Mouse (Mus musculus) forebrain, embryonic 13.5 days (tissue): Measurements from ENCODE around the gene Acpp. TPM values are rescaled to one million over a fixed set of nuclear protein-coding genes. Genes with fewer than 3 reads are reported as not detected.

Experiments
- ATAC-seq: fragments of 200-750 bp; cut with Nextera tagmentation; 2 replicates; pipeline ENCODE4 v1.8.0; 2017
- H3K27ac ChIP-seq: fragments of 300-500 bp; sonication (generic); 2 replicates; pipeline ENCODE4 v1.5.1; 2015; ENCODE audit warnings: inconsistent platforms, mild to moderate bottlenecking, moderate library complexity
- H3K27me3 ChIP-seq: fragments of 300-500 bp; sonication (generic); 2 replicates; pipeline ENCODE4 v1.6.1; 2015; ENCODE audit warnings: mild to moderate bottlenecking, inconsistent platforms
- H3K36me3 ChIP-seq: fragments of 300-500 bp; sonication (generic); 2 replicates; pipeline ENCODE4 v1.6.1; 2015; ENCODE audit warnings: mild to moderate bottlenecking, inconsistent platforms; ENCODE audit not compliant: poor library complexity, severe bottlenecking
- H3K4me1 ChIP-seq: fragments of 300-500 bp; sonication (generic); 2 replicates; pipeline ENCODE4 v1.6.1; 2015; ENCODE audit warnings: inconsistent platforms
- H3K4me2 ChIP-seq: fragments of 300-500 bp; sonication (generic); 2 replicates; pipeline ENCODE4 v1.6.1; 2015; ENCODE audit warnings: inconsistent platforms, mild to moderate bottlenecking, moderate library complexity
- H3K4me3 ChIP-seq: fragments of 300-500 bp; sonication (generic); 2 replicates; pipeline ENCODE4 v1.5.1; 2015; ENCODE audit warnings: mild to moderate bottlenecking, inconsistent platforms
- H3K9ac ChIP-seq: fragments of 300-500 bp; sonication (generic); 2 replicates; pipeline ENCODE4 v1.6.1; 2015; ENCODE audit warnings: mild to moderate bottlenecking, inconsistent platforms
- H3K9me3 ChIP-seq: fragments of 300-500 bp; sonication (generic); replicated peaks from 2 replicates; pipeline ENCODE4 v1.6.1; 2016; ENCODE audit warnings: inconsistent platforms
- WGBS: fragments of 180-500 bp; shearing (Covaris S2); methylation state at CpG from one replicate; pipeline ENCODE4 v1.1.7; 2015; 5-methylcytosine and 5-hydroxymethylcytosine counted together
- polyA plus RNA-seq: library from polyadenylated mRNA; unstranded; fragments of >200 nt; fragmentation: Nextera tagmentation; extraction: Ambion mirVana; gene quantifications from 2 replicates; pipeline ENCODE4 v1.2.1, GENCODE M21; 2015

Acpp gene
- polyA plus RNA-seq, 1 experiment from 2014 or later = 0.14 TPM

DNA sequence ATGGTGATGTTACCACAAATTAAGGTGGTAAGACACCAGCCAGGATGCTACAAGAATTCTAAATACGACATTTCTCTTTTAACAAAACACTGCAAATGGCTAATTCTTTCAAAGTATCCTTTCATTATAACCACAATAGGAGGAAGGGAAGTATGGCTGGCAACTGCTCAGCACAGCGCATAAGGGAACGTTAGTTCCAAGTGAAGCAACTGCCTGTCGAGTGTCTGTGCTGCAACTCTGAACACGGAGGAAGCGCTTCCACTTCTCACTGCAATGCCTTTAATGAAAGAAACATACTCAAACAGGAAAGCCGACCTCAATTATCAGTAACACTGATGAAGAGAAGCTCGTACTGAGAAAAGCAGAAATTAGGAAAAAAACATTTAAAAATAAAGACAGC is 98.5 kb downstream of the Acpp start:
- no peak overlapping the region for H3K9ac ChIP-seq
- 91% methylated on average over 8 of the region's 8 CpGs for WGBS
- peaks cover 16% of the 10 kb centered on the region for H3K4me1 ChIP-seq
- no peaks in the 10 kb centered on the region for H3K9me3 ChIP-seq
- H3K27me3 ChIP-seq = no peaks in the 10 kb centered on the region
- no peak for ATAC-seq
- H3K27ac ChIP-seq = no peak overlapping the region
- H3K36me3 ChIP-seq = peaks cover 29% of the 10 kb centered on the region
- H3K4me3 ChIP-seq = no peak overlapping the region
- H3K4me2 ChIP-seq = no peak overlapping the region

Other genes starting within 250 kb of the Acpp start
- 0.36 and 0.47 TPM in 2 replicates for gene Ackr4, start 210.8 kb downstream of the Acpp start, polyA plus RNA-seq
- gene Dnajc13, start 74.8 kb downstream of the Acpp start, polyA plus RNA-seq = 16.7 and 18.6 TPM in 2 replicates
- 6.1 and 6.4 TPM in 2 replicates for gene Cpne4, start 209.5 kb upstream of the Acpp start, polyA plus RNA-seq